Mouse (Mus musculus): ENCODE results near the gene Camta1. TPM values are rescaled to one million over a fixed set of nuclear protein-coding genes. Genes with fewer than 3 reads are reported as not detected.

The Camta1 gene
- polyA plus RNA-seq, 1 experiment: 27.1 TPM

DNA sequence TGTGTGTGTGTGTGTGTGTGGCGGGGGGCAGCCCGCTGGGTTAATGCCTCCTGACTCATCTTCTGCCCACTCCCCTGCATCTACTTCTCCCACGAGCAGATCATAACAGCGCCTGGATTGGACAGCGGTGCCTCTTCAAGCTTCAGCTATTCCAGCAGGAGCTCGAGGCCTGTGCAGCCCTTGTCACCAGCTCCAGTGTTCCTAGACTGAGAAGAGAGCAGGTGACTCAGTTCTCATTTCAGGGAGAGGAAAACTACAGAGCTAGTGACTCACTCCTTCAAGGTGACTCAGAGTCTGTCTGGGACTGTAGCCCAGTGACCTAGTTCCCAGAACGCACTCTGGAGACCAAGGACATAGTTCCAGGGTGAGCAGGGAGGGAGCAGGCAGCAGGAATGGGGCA, 522.3 kb downstream of the Camta1 start:
- TF ChIP-seq POLR2A (IDR thresholded peaks at IDR 0.05; ENCODE audit: control insufficient read depth, extremely low read depth, insufficient read depth, low read length, poor library complexity) (no peak), CTCF (IDR thresholded peaks at IDR 0.05; ENCODE audit: borderline replicate concordance, control insufficient read depth, extremely low read depth, insufficient read depth, low read length, poor library complexity) (no peak)
- no peak overlapping the region for H3K27ac ChIP-seq (ENCODE audit: control insufficient read depth, insufficient read depth, low read length)
- H3K27me3 ChIP-seq (ENCODE audit: control insufficient read depth, insufficient read depth, low read length): no peaks in the 10 kb centered on the region
- DNase-seq: no peak
- no peaks in the 10 kb centered on the region for H3K36me3 ChIP-seq (ENCODE audit: control insufficient read depth, insufficient read depth, low read length)
- H3K4me3 ChIP-seq (ENCODE audit: control insufficient read depth, insufficient read depth, low read length): no peak overlapping the region
- H3K4me1 ChIP-seq (replicated peaks; ENCODE audit: control insufficient read depth, insufficient read depth, low read length): no peaks in the 10 kb centered on the region
- WGBS: 83% methylated on average over 7 of the region's 7 CpGs

DNA sequence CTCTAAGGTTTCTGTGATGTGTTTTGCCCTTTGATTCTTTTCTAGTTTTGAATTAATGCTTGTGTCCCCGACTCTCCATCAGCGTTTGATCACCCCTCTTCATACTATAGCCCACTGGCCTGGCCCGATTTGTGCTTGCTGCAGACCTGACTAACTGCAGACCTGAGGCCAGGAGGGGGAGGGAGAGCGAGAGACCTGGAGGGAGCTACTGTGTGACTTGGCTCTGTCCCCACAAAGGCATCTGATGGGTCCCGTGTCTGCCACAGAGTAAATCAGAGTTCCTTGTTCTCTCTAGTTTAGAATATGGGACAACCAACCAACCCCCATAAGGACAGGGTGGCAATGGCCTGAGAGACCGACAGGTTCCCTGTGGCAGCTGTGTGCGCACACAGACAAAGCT, 522.7 kb downstream of the Camta1 start:
- no peak for DNase-seq
- TF ChIP-seq CTCF (IDR thresholded peaks at IDR 0.05; ENCODE audit: borderline replicate concordance, control insufficient read depth, extremely low read depth, insufficient read depth, low read length, poor library complexity) (no peak), POLR2A (IDR thresholded peaks at IDR 0.05; ENCODE audit: control insufficient read depth, extremely low read depth, insufficient read depth, low read length, poor library complexity) (no peak)
- H3K4me3 ChIP-seq (ENCODE audit: control insufficient read depth, insufficient read depth, low read length): no peak overlapping the region
- no peaks in the 10 kb centered on the region for H3K4me1 ChIP-seq (replicated peaks; ENCODE audit: control insufficient read depth, insufficient read depth, low read length)
- no peak overlapping the region for H3K27ac ChIP-seq (ENCODE audit: control insufficient read depth, insufficient read depth, low read length)
- WGBS: 83% methylated on average over 7 of the region's 7 CpGs
- H3K27me3 ChIP-seq (ENCODE audit: control insufficient read depth, insufficient read depth, low read length): no peaks in the 10 kb centered on the region
- H3K36me3 ChIP-seq (ENCODE audit: control insufficient read depth, insufficient read depth, low read length): no peaks in the 10 kb centered on the region

DNA sequence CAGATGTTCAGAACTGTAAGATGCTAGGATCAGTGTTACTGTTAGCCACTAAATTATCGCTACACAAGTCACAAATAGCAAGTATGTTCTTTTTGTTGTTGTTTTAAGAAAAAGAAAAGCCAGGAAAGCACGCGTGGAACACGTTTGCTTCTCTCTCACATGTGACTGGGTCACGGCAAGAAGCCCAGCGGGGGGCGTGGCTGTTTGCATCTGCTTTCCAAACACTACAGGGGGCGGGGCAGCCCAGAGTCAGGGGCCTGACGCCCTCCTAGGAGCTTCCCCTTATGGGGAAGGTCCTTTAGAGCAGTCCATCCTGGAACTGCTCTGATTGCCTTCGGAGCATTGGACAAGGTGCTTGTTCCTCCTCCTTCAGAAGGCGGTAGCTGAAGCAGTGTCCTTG, 524.1 kb downstream of the Camta1 start:
- Histone ChIP-seq H3K27ac (ENCODE audit: control insufficient read depth, insufficient read depth, low read length) (no peak overlapping the region), H3K27me3 (ENCODE audit: control insufficient read depth, insufficient read depth, low read length) (no peaks in the 10 kb centered on the region), H3K4me1 (replicated peaks; ENCODE audit: control insufficient read depth, insufficient read depth, low read length) (no peaks in the 10 kb centered on the region), H3K36me3 (ENCODE audit: control insufficient read depth, insufficient read depth, low read length) (no peaks in the 10 kb centered on the region), H3K4me3 (ENCODE audit: control insufficient read depth, insufficient read depth, low read length) (no peak overlapping the region)
- no peak for TF ChIP-seq POLR2A (IDR thresholded peaks at IDR 0.05; ENCODE audit: control insufficient read depth, extremely low read depth, insufficient read depth, low read length, poor library complexity)
- no peak for TF ChIP-seq CTCF (IDR thresholded peaks at IDR 0.05; ENCODE audit: borderline replicate concordance, control insufficient read depth, extremely low read depth, insufficient read depth, low read length, poor library complexity)
- no peak for DNase-seq
- WGBS: 33% methylated on average over 11 of the region's 11 CpGs

DNA sequence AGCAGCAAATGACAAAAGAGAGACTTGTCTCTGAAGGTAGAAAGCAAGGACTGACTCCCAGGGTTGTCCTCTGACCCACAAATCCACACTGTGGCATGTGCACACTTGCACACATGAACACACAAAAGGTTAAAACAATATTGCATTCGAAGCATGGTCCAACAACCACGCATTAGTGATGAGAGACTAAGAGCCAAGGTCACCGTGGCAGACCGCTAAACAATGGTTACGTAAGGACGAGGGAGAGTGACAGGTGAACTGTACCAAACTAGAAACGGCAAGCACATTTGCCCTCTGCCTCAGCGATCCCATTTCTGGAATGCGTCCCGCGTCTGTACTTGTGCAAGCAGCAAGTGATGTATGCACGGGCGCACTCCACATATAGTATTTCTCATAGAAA, 525.3 kb downstream of the Camta1 start:
- no peak for TF ChIP-seq CTCF (IDR thresholded peaks at IDR 0.05; ENCODE audit: borderline replicate concordance, control insufficient read depth, extremely low read depth, insufficient read depth, low read length, poor library complexity)
- TF ChIP-seq POLR2A (IDR thresholded peaks at IDR 0.05; ENCODE audit: control insufficient read depth, extremely low read depth, insufficient read depth, low read length, poor library complexity): no peak
- H3K4me1 ChIP-seq (replicated peaks; ENCODE audit: control insufficient read depth, insufficient read depth, low read length): no peaks in the 10 kb centered on the region
- no peaks in the 10 kb centered on the region for H3K27me3 ChIP-seq (ENCODE audit: control insufficient read depth, insufficient read depth, low read length)
- 88% methylated on average over 13 of the region's 13 CpGs for WGBS
- H3K36me3 ChIP-seq (ENCODE audit: control insufficient read depth, insufficient read depth, low read length): no peaks in the 10 kb centered on the region
- no peak overlapping the region for H3K4me3 ChIP-seq (ENCODE audit: control insufficient read depth, insufficient read depth, low read length)
- DNase-seq: no peak
- no peak overlapping the region for H3K27ac ChIP-seq (ENCODE audit: control insufficient read depth, insufficient read depth, low read length)

DNA sequence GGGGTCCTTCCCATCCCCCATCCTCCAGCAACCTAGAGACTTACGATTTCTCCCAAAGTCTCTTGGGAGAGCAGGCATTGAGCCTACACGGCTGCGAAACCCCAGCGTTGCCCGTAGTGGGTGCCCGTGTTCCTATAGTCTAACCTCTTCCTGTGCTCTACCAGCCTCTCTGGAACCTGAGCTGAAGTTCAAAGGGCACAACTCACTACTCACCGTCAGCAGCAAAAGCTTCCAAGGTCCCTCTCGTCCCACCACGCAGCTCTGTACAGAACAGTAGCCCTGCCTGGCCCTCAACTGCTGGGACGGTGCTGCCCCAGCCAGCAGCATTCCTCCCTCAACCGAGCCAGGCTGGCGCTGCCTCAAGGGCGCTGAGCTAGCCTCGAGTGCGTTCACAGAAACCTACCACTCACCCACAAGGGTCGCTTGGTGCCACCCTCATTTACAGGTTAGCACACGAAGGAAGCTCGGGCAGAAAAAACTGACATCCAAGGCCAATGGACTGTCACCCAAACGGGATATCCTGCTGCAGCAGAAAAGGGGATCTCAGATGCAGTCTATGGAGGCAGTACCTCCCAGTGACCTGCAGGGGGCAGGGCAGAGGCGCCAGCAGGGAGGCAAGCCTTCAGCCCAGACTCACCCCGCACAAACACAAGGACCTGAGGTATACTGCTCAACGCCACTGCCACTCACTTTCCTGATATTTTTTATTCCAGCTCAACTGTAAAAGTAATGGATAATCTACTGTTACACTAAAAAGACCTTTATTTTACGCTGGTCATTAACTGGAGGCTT, 526.5 kb downstream of the Camta1 start:
- Histone ChIP-seq H3K27ac (ENCODE audit: control insufficient read depth, insufficient read depth, low read length) (no peak overlapping the region), H3K36me3 (ENCODE audit: control insufficient read depth, insufficient read depth, low read length) (no peaks in the 10 kb centered on the region), H3K4me1 (replicated peaks; ENCODE audit: control insufficient read depth, insufficient read depth, low read length) (no peaks in the 10 kb centered on the region), H3K4me3 (ENCODE audit: control insufficient read depth, insufficient read depth, low read length) (no peak overlapping the region), H3K27me3 (ENCODE audit: control insufficient read depth, insufficient read depth, low read length) (no peaks in the 10 kb centered on the region)
- WGBS: 46% methylated on average over 23 of the region's 23 CpGs
- TF ChIP-seq POLR2A (IDR thresholded peaks at IDR 0.05; ENCODE audit: control insufficient read depth, extremely low read depth, insufficient read depth, low read length, poor library complexity) (no peak), CTCF (IDR thresholded peaks at IDR 0.05; ENCODE audit: borderline replicate concordance, control insufficient read depth, extremely low read depth, insufficient read depth, low read length, poor library complexity) (peak; percentile 50; the same call in 1 of the 2 replicates)
- peak; percentile 22 for DNase-seq

DNA sequence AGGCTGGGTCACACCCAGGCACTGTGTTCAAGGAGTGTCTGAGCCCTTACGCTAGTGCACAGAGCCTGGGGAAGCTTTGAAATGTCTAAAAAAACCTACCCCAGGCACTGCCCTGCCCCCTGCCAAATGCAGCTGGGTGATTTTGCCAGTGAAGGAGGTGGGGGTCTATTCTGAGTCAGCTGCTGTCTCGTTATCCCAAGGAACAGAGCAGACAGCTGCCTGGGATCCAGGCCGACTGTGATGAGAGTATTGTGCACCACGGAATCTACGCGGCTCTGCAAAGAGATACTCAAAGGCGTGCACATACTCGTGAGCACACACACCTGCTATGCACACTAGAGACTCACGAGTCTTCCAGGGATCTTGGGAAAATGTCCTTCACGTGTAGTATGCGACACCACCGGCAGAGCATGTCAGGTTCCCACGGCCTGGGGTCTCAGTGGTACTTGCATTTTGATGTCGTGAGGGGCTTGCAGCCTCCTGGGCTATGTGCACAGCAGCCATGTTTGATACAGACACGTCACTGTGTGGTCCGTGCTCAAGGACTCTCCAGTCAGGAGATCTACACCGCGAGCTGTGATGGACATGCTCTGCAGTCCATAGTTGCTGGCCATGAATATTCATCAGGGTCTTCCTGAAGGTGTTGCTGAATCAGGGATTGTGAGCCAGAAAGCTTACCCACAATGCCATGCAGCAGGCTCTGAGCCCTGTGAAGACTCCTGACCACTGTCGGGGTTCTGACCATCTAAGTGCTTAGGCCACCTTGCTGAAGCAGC, 529.4 kb downstream of the Camta1 start:
- Histone ChIP-seq H3K27me3 (ENCODE audit: control insufficient read depth, insufficient read depth, low read length) (no peaks in the 10 kb centered on the region), H3K36me3 (ENCODE audit: control insufficient read depth, insufficient read depth, low read length) (no peaks in the 10 kb centered on the region), H3K4me1 (replicated peaks; ENCODE audit: control insufficient read depth, insufficient read depth, low read length) (no peaks in the 10 kb centered on the region), H3K27ac (ENCODE audit: control insufficient read depth, insufficient read depth, low read length) (no peak overlapping the region), H3K4me3 (ENCODE audit: control insufficient read depth, insufficient read depth, low read length) (no peak overlapping the region)
- no peak for DNase-seq
- WGBS: 90% methylated on average over 19 of the region's 19 CpGs
- TF ChIP-seq CTCF (IDR thresholded peaks at IDR 0.05; ENCODE audit: borderline replicate concordance, control insufficient read depth, extremely low read depth, insufficient read depth, low read length, poor library complexity) (no peak), POLR2A (IDR thresholded peaks at IDR 0.05; ENCODE audit: control insufficient read depth, extremely low read depth, insufficient read depth, low read length, poor library complexity) (no peak)
